Mouse (Mus musculus): ENCODE measurements around the gene Cacng2. TPM values are rescaled to one million over a fixed set of nuclear protein-coding genes. Genes with fewer than 3 reads are reported as not detected.
"Not testable (repeated sequence)": the region's sequence is repeated elsewhere in the genome, so short reads cannot be mapped to it uniquely, and the experiment has no call there.

The Cacng2 gene
- polyA plus RNA-seq, 1 experiment from 2014 or later, result 9.4 TPM

- no peak overlapping the region for H3K27ac ChIP-seq (replicated peaks)
- no peak overlapping the region for H3K9ac ChIP-seq
- no peak overlapping the region for H3K4me2 ChIP-seq
- H3K4me1 ChIP-seq (replicated peaks), result no peaks in the 10 kb centered on the region
- H3K4me3 ChIP-seq, result no peak overlapping the region
- no peaks in the 10 kb centered on the region for H3K27me3 ChIP-seq
- H3K9me3 ChIP-seq, result no peaks in the 10 kb centered on the region
- 63% methylated on average over 7 of the region's 7 CpGs for WGBS
- no peaks in the 10 kb centered on the region for H3K36me3 ChIP-seq
- ATAC-seq (ENCODE audit: low read depth), result no peak
Measured at GRCm38 (mm10) chr15:78045842-78046241, 74.0 kb downstream of the Cacng2 start.

DNA sequence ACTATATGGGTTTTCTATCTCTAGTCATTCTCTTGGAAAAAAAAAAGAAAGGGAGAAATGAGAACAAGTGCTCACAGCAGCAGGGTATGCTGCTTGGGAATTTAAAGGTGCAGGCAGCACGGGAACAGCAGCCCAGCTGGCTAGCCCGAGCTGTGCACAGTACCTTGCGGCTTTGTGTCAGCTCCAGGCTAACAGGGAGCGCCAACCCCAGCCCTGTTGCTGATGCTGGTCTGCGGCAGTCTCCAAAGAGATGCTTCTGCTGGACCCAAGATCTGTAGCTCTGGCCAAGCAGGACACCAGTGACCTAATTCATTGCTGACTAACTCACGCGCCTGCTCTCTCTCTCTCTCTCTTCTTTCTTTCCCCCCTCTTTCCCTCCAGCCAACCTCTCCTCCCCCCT lies 74.5 kb downstream of the Cacng2 start:
- H3K4me2 ChIP-seq, result no peak overlapping the region
- no peaks in the 10 kb centered on the region for H3K36me3 ChIP-seq
- no peak overlapping the region for H3K4me3 ChIP-seq
- ATAC-seq (ENCODE audit: low read depth), result no peak
- 70% methylated on average over 7 of the region's 7 CpGs for WGBS
- H3K27ac ChIP-seq (replicated peaks), result no peak overlapping the region
- H3K4me1 ChIP-seq (replicated peaks), result no peaks in the 10 kb centered on the region
- H3K27me3 ChIP-seq, result no peaks in the 10 kb centered on the region
- H3K9ac ChIP-seq, result no peak overlapping the region
- H3K9me3 ChIP-seq, result no peaks in the 10 kb centered on the region

- no peak for ATAC-seq (ENCODE audit: low read depth)
- 85% methylated on average over 6 of the region's 6 CpGs for WGBS
- H3K9ac ChIP-seq, result no peak overlapping the region
- no peak overlapping the region for H3K4me3 ChIP-seq
- H3K4me2 ChIP-seq, result no peak overlapping the region
- no peaks in the 10 kb centered on the region for H3K36me3 ChIP-seq
- no peak overlapping the region for H3K27ac ChIP-seq (replicated peaks)
- H3K27me3 ChIP-seq, result no peaks in the 10 kb centered on the region
- H3K9me3 ChIP-seq, result no peaks in the 10 kb centered on the region
- no peaks in the 10 kb centered on the region for H3K4me1 ChIP-seq (replicated peaks)
Measured at GRCm38 (mm10) chr15:78044826-78045225, 75.0 kb downstream of the Cacng2 start.

DNA sequence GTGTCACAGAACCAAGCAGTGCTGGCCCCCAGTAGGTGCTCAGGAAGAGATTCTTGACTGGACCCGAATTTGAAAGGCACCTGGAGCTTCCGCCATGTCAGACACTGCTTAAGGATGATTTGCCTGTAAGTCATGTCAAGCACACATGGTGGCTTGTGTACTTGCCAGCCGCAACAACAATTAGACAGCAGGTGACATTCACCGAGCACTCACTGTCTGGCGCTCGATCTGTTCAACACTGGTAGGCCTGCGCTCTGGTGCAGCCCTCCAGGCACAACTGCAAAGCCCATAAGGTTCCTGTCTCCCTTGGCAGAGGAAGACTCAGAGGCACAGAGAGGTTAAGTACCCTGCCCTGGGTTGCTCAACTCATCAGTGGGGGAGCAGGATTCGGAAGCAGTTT lies 77.1 kb downstream of the Cacng2 start:
- H3K9ac ChIP-seq, result no peak overlapping the region
- H3K4me2 ChIP-seq, result no peak overlapping the region
- H3K9me3 ChIP-seq, result no peaks in the 10 kb centered on the region
- H3K4me1 ChIP-seq (replicated peaks), result no peaks in the 10 kb centered on the region
- H3K4me3 ChIP-seq, result no peak overlapping the region
- no peaks in the 10 kb centered on the region for H3K27me3 ChIP-seq
- WGBS, result 95% methylated on average over 8 of the region's 8 CpGs
- ATAC-seq (ENCODE audit: low read depth), result no peak
- H3K27ac ChIP-seq (replicated peaks), result no peak overlapping the region
- H3K36me3 ChIP-seq, result no peaks in the 10 kb centered on the region

DNA sequence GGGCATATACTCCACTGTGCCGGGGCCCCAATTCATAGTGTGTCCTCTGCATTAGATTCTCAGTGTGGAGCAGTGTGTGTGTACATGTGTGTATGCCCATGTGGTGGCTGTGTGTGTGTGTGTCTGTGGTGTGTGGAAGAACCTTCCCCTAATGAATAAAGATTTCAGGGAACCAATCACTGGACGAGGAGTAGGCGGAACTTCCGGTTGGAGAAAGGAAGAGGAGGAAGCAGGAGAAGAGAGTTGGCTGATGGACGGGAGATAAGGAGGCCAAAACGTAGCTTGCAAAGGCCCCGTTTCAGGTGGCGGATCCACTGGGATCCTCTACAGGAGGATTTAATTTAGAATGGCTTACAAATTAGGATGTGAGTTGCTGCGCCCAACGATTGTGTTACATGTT lies 82.2 kb downstream of the Cacng2 start:
- ATAC-seq (ENCODE audit: low read depth), result no peak
- no peak overlapping the region for H3K4me3 ChIP-seq
- H3K9ac ChIP-seq, result no peak overlapping the region
- whole genome bisulfite sequencing, result 88% methylated on average over 10 of the region's 10 CpGs
- no peaks in the 10 kb centered on the region for H3K9me3 ChIP-seq
- no peak overlapping the region for H3K27ac ChIP-seq (replicated peaks)
- H3K27me3 ChIP-seq, result no peaks in the 10 kb centered on the region
- no peaks in the 10 kb centered on the region for H3K36me3 ChIP-seq
- no peak overlapping the region for H3K4me2 ChIP-seq
- no peaks in the 10 kb centered on the region for H3K4me1 ChIP-seq (replicated peaks)

- Histone ChIP-seq H3K27me3 (no peaks in the 10 kb centered on the region), H3K27ac (replicated peaks) (no peak overlapping the region), H3K4me3 (no peak overlapping the region), H3K9me3 (no peaks in the 10 kb centered on the region), H3K36me3 (no peaks in the 10 kb centered on the region), H3K4me2 (no peak overlapping the region), H3K9ac (no peak overlapping the region), H3K4me1 (replicated peaks) (peaks cover 2% of the 10 kb centered on the region)
- WGBS, result 54% methylated on average over 2 of the region's 2 CpGs
- ATAC-seq (ENCODE audit: low read depth), result no peak
Measured at GRCm38 (mm10) chr15:78036586-78036985, 83.2 kb downstream of the Cacng2 start.

- no peak for ATAC-seq (ENCODE audit: low read depth)
- no peak overlapping the region for H3K27ac ChIP-seq (replicated peaks)
- no peak overlapping the region for H3K4me3 ChIP-seq
- no peaks in the 10 kb centered on the region for H3K36me3 ChIP-seq
- no peaks in the 10 kb centered on the region for H3K9me3 ChIP-seq
- no peaks in the 10 kb centered on the region for H3K27me3 ChIP-seq
- 74% methylated on average over 8 of the region's 8 CpGs for WGBS
- H3K4me1 ChIP-seq (replicated peaks), result peaks cover 7% of the 10 kb centered on the region
- H3K9ac ChIP-seq, result no peak overlapping the region
- no peak overlapping the region for H3K4me2 ChIP-seq
Measured at GRCm38 (mm10) chr15:78029938-78030337, 89.9 kb downstream of the Cacng2 start.

- no peaks in the 10 kb centered on the region for H3K9me3 ChIP-seq
- no peak overlapping the region for H3K9ac ChIP-seq
- WGBS, result 91% methylated on average over 6 of the region's 6 CpGs
- H3K4me3 ChIP-seq, result no peak overlapping the region
- no peak overlapping the region for H3K4me2 ChIP-seq
- peaks cover 4% of the 10 kb centered on the region for H3K4me1 ChIP-seq (replicated peaks)
- H3K36me3 ChIP-seq, result no peaks in the 10 kb centered on the region
- H3K27me3 ChIP-seq, result no peaks in the 10 kb centered on the region
- no peak for ATAC-seq (ENCODE audit: low read depth)
- H3K27ac ChIP-seq (replicated peaks), result no peak overlapping the region
Measured at GRCm38 (mm10) chr15:78026521-78026920, 93.3 kb downstream of the Cacng2 start.

- WGBS, result 77% methylated on average over 4 of the region's 4 CpGs
- no peak for ATAC-seq (ENCODE audit: low read depth)
- H3K4me1 ChIP-seq (replicated peaks), result no peaks in the 10 kb centered on the region
Measured at GRCm38 (mm10) chr15:78024211-78024610, 95.6 kb downstream of the Cacng2 start.

GRCm38 (mm10) chr15:78014046-78014445 lies 105.8 kb downstream of the Cacng2 start:
- Histone ChIP-seq H3K36me3 (0 out of 2 replicates have a peak, but pooled peaks cover 4% of the 10 kb centered on the region), H3K4me1 (replicated peaks) (no peaks in the 10 kb centered on the region), H3K27ac (replicated peaks) (no peak overlapping the region), H3K4me2 (no peak overlapping the region), H3K9ac (no peak overlapping the region), H3K9me3 (no peaks in the 10 kb centered on the region), H3K4me3 (no peak overlapping the region), H3K27me3 (no peaks in the 10 kb centered on the region)
- 88% methylated on average over 1 of the region's 1 CpGs for WGBS
- ATAC-seq (ENCODE audit: low read depth), result no peak

More at GRCm38 (mm10) chr15:78024211-78024610, 95.6 kb downstream of the Cacng2 start:
- H3K9ac ChIP-seq, result no peak overlapping the region
- no peaks in the 10 kb centered on the region for H3K9me3 ChIP-seq
- no peak overlapping the region for H3K4me2 ChIP-seq
- no peaks in the 10 kb centered on the region for H3K36me3 ChIP-seq
- no peak overlapping the region for H3K27ac ChIP-seq (replicated peaks)
- H3K27me3 ChIP-seq, result no peaks in the 10 kb centered on the region
- no peak overlapping the region for H3K4me3 ChIP-seq

DNA sequence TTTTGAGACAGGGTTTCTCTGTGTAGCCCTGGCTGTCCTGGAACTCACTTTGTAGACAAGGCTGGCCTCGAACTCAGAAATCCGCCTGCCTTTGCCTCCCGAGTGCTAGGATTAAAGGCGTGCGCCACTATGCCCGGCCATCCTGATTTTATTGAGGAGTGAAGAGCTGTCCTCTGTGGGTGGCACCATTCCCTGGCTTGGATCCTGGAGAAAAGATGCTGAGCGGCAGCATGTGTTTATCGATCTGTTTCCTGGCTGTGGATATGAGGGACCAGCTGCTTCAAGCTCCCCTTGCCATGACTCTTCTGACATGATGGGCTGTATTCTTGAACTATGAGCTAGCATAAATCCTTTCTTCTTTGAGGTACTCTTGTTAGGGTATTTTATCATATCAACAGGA lies 111.6 kb downstream of the Cacng2 start:
- not testable (repeated sequence) for H3K27me3 ChIP-seq; H3K27ac ChIP-seq (replicated peaks); H3K4me2 ChIP-seq; H3K9ac ChIP-seq; H3K9me3 ChIP-seq; ATAC-seq (ENCODE audit: low read depth); H3K36me3 ChIP-seq; H3K4me3 ChIP-seq
- H3K4me1 ChIP-seq (replicated peaks), result 0 out of 2 replicates have a peak, but pooled peaks cover 12% of the 10 kb centered on the region
- WGBS, result 95% methylated on average over 8 of the region's 8 CpGs

DNA sequence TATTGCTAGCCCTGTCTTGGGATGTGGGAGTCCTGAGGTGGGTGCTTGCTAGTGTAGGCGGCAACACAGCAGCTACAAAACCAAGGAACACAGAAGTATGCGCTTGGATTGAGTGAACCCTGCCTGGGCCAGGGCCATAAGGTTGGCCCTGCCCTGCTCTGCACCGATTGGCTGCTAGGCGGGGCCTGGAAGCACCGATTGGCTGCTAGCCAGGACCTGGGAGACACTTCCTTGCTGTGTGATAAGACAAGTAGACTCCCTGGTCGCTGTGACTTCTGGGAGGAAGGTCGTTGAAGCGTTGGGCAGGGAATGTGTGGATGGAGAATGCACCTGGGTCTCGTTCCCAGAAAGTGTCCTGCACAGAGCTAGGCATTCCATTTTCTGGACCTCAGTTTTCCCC lies 115.9 kb downstream of the Cacng2 start:
- WGBS, result 54% methylated on average over 9 of the region's 9 CpGs
- ATAC-seq (ENCODE audit: low read depth), result no peak
- Histone ChIP-seq H3K4me2 (no peak overlapping the region), H3K9ac (no peak overlapping the region), H3K4me3 (no peak overlapping the region), H3K4me1 (replicated peaks) (peaks cover 21% of the 10 kb centered on the region), H3K9me3 (no peaks in the 10 kb centered on the region), H3K27ac (replicated peaks) (no peak overlapping the region), H3K36me3 (no peaks in the 10 kb centered on the region), H3K27me3 (no peaks in the 10 kb centered on the region)

GRCm38 (mm10) chr15:78001400-78001799 lies 118.4 kb downstream of the Cacng2 start:
- Histone ChIP-seq H3K36me3 (no peaks in the 10 kb centered on the region), H3K9me3 (no peaks in the 10 kb centered on the region), H3K9ac (no peak overlapping the region), H3K27ac (replicated peaks) (no peak overlapping the region), H3K4me3 (no peak overlapping the region), H3K4me1 (replicated peaks) (peaks cover 34% of the 10 kb centered on the region), H3K27me3 (no peaks in the 10 kb centered on the region), H3K4me2 (no peak overlapping the region)
- WGBS, result 11% methylated on average over 5 of the region's 5 CpGs
- no peak for ATAC-seq (ENCODE audit: low read depth)

Measured in neural tube, embryonic 13.5 days (tissue).